Mouse (Mus musculus) urinary bladder, adult 2 months (tissue): ENCODE measurements around the gene Tepsin. TPM values are rescaled to one million over a fixed set of nuclear protein-coding genes. Genes with fewer than 3 reads are reported as not detected.

Source experiments
- DNase-seq: peaks from one replicate; pipeline ENCODE4 v3.0.0; 2022; ENCODE audit warnings: low spot score
- polyA plus RNA-seq: library from polyadenylated mRNA; depleted of rRNA; stranded (reverse); fragments of >200 nt; gene quantifications from 2 replicates; pipeline ENCODE4 v1.2.3, GENCODE M21; 2012; rRNA removed

The Tepsin gene
- 36.5 and 38.5 TPM in 2 replicates for polyA plus RNA-seq

DNA sequence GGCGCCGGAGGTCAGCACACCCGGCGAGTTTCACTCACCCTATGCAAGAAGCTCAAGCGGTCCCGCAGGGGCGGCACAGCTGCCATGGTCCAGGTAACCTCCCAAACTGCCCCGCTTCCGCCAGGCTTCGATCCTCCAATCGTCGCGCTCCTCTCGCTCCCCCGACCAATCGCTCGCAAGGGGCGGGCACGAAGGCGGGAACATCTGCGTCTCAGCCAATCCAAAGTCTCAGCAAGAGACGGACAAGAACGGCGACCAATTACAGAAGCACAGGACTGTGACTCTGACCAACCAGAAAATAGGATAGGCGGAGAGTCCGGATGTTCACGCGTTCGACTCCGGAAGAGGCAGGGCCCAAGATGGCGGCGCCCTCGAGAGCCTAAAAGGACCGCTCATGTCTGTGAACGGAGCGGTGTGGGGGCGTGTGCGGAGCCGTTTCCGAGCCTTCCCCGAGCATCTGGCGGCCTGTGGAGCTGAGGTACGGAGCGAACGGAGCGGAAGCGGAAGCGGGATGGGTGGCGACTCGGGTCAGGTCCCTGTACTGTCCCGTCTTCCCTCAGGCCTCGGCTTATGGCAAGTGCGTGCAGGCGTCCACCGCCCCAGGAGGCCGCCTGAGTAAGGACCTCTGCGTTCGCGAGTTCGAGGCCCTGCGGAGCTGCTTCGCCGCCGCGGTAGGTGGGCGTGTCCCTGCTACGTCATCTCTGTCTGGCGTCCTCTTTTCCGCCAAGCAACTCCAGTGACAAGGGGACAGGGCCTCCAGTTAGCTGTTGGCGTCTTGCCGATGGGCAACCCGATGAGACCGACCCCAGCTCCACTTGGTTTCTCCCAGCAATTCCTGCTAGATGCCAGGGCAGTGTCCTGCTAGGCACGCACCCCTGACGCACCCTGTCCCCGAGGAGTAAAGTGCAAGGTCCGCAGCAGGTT, at the start of gene Tepsin, which contains the start of gene Ndufaf8:
TSS of gene Tepsin (minus strand) at position 144 of the 924 bp plus-strand sequence.
TSS of gene Ndufaf8 (plus strand) at position 341 of the 924 bp plus-strand sequence.
- DNase-seq: peak; percentile 99

- DNase-seq: no peak
Observed at GRCm38 (mm10) chr11:120143708-120144497, 45.4 kb upstream of the Tepsin start.

GRCm38 (mm10) chr11:120142601-120143051, 44.1 kb upstream of the Tepsin start:
- DNase-seq: no peak

DNA sequence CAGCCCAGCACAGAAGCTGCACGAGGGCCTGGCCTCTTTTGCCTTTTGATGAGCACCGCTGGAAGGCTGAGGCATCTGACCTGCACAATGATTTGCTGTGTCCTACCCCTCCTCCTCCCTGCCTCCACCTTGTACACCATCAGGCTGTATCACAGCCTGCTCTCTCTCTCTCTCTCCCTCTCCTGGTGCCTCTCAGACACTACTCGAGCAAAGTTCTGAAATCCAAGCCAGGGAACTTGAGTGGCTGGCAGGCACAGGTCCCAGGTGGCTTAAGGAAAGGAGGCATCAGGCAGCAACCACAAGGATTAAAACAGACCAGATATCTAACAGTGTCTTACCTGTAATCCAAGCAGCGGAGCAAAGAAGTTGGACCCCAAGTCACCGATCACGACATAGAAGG, 41.7 kb upstream of the Tepsin start:
- DNase-seq: no peak

DNA sequence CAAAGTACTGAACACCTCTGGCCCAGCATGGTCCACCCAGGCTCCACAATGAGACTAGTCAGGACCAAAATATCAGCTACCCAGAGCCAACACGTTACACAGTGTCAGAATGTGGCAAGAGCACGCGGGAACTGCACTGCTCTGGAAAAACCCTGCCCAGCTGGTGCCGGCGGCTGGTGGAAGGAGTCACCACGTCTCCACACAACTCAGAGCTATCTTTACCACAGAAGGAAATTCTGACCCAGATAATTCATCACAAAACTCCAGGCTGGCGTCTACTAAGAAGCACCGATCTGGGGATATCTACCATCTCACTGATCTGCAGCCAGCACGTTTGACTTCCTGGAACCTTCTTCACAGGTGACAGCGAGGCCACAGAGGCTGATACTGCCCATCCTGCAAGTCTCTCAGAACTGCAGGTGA, 40.8 kb upstream of the Tepsin start:
- DNase-seq: no peak

DNA sequence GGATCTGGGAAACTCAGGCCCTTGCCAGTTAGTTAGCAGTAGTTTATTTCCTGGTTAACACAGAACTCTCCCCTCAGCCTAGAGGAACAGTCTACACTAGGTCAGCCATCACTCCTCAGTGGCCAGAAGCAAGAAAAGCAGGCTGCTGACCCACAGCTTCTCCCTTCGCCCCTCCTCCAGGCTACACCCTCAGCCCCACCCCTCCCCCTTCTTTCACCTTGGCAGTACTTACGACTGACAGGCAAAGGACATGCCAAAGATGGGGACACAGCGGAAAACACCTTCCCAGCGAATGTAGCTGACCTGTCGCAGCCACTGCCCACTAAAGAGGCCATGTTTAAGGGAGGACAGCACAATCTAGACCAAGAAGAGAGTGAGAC, 39.1 kb upstream of the Tepsin start:
- DNase-seq: no peak

- DNase-seq: no peak
Observed at GRCm38 (mm10) chr11:120136796-120137624, 38.5 kb upstream of the Tepsin start.

DNA sequence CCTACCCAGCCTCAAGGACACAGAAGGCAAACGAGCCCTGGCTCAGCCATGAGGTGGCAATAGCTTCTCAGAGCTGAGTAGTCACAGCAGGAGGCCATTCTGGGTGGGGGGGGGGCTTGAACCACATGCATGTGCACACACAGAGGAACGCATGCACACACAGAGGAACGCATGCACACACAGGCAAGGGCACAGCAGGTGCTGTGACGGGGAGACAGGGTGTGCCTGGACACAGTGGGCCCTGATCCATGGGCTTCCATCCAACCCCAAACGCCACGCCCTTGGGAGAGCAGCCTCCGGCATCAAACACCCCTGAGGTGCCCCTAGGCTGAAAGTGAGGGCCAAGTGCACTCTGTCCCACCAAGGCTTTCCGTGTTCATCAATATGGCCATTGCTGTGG, 37.7 kb upstream of the Tepsin start:
- DNase-seq: no peak

DNA sequence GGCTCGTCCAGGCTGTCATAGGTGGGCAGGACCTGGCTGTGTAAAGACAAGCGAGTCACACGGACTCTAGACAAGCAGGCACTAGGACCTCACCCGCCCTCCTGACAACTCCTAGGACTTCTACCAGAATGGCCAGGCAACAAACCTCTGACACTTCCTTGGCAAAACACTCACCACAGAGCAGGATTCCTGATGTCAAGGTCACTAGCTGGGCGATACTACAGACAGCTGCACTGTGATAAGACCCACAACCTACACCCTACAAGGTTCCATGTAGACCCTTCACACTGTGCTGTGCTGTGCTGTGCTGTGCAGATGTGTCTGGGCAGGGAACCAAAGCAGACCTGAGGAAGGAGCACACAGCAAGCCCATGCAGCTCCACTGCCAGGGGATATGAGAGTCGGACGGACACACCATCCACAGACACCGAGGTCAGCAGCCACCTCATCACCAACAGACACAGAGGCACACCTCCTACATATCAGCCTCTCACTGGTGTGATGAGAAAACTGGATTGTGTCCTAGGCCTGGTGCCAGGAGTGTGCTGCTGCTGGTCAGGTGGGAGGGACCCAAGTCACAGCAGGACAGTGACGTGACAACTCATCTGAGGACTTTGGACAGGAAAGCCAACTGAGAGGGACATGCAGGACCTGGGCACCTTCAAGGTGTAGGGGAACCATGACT, 36.5 kb upstream of the Tepsin start:
- no peak for DNase-seq

DNA sequence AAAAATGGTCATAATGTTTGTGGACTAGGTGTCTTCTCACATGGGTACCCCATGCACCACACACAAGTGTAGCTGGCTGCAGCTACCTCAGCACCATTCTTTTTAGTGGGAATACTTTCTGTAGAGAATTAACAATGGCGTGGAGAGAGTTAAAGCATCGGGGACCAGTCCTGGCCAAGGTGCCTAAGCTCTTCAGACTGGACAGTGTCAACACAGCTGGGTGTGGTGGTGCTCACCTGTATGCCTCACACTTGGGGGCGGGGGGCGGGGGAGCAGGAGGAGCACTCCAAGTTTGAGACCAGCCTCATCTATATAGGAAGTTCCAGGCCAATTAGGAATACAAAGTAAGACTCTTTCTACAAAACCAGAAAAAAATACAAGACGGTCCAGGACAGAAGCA, 35.6 kb upstream of the Tepsin start:
- DNase-seq: no peak

- no peak for DNase-seq
Observed at GRCm38 (mm10) chr11:120129281-120129680, 30.8 kb upstream of the Tepsin start.

DNA sequence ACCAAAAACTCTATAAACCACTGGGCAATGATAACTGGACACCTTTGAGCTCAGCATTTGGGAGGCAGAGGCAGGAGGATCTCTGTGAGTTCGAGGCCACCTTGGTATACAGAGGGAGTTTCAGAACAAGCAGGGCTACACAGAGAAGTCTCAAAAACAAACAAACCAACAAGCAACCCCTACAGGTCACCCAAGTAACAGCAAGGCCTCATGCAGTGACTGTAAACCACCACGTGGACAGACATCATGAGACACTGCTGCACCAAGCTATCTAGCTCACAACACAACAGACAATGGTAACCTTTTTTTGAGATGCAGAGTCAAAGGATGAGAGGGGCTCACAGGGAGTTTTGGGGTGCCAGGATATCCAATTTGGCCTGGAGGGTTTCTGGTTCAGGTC, 28.3 kb upstream of the Tepsin start:
- DNase-seq: no peak

DNA sequence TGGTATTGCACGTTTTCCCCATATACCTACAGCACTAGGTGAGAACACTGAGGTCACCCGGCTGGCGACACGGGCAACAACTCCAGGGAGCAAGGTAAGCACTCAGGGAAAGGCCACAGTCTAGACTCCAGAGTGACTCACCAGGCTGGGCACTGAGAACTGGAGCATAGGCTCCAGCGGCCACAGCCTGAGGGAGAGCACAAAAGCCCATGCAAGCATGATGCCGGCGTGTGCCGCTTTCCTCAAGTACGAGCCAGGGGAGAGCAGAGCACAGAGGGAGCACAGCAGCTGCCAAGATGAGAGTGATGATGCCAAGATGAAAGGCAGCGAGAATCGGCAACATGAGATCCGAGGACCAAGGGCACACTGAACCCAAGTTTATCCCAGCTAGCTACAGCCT, 23.6 kb upstream of the Tepsin start:
- no peak for DNase-seq

DNA sequence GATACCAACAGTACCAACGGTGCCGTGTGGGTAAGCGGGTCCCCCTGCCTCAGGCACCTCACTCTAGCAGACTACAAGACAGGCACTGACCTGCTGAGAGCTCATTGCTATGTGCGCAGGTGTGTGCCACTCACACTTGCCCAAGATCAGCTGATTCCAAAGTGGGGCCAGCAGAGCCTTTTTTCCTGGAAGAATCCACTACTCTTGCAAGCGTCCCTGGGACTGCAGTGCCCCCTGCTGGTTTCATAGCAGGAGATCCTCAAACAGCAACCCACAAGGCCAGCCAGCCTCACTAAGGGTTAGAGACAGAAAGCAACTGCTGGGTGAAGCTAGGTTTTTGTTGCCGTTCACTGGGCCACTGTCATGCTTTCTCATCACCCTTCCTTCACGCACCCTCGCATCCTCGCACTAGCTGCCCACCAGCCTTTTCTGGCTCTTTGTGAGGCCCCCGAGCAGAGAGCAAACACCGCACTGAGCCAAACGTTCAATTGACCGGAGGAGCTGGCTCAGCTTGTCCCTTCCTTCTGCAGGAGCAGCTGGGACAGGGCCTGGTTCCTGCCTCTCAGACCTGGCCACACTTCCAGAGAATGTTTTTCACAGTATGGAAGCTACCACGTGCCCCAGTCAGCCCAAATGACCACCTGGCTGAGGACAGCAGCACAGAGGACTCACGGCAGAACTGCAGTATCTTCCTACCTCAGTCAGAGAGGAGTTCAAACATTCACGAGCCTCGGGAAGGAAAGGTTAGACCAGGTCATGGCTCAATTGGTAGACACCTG, 22.3 kb upstream of the Tepsin start:
- no peak for DNase-seq

- DNase-seq: no peak
Observed at GRCm38 (mm10) chr11:120119936-120120541, 21.5 kb upstream of the Tepsin start.

- no peak for DNase-seq
Observed at GRCm38 (mm10) chr11:120119108-120119507, 20.6 kb upstream of the Tepsin start.

GRCm38 (mm10) chr11:120117626-120118025, 19.1 kb upstream of the Tepsin start:
- DNase-seq: no peak

- DNase-seq: no peak
Observed at GRCm38 (mm10) chr11:120114488-120115215, 16.1 kb upstream of the Tepsin start.

GRCm38 (mm10) chr11:120112136-120112535, 13.6 kb upstream of the Tepsin start:
- no peak for DNase-seq
